8 mouse cellular contexts compared by ENCODE assay signal in genomic region chr19:4303640-4303995, GRCm38 (mm10). TPM values are rescaled to one million over a fixed set of nuclear protein-coding genes. Genes with fewer than 3 reads are reported as not detected.
DNase-seq lines count a peak whose midpoint lies in the region; ATAC-seq lines count a peak whose summit lies in the region.

No protein-coding gene starts in this region.

- peaks cover 65% of the 10 kb centered on the region for H3K4me1 ChIP-seq in forebrain, embryonic 15.5 days
- peaks cover 64% of the 10 kb centered on the region for H3K4me1 ChIP-seq in forebrain, embryonic 10.5 days
- peaks cover 55% of the 10 kb centered on the region for H3K4me1 ChIP-seq in lung, embryonic 15.5 days
- H3K4me1 ChIP-seq in limb, embryonic 13.5 days = peaks cover 69% of the 10 kb centered on the region
- peaks cover 67% of the 10 kb centered on the region for H3K4me1 ChIP-seq in stomach, embryonic 15.5 days
- peaks cover 17% of the 10 kb centered on the region for H3K4me1 ChIP-seq in forebrain, embryonic 11.5 days (replicated peaks; ENCODE audit: control insufficient read depth, insufficient read depth, low read length)

- WGBS in forebrain, embryonic 15.5 days = 83% methylated on average over 5 of the region's 5 CpGs
- WGBS in forebrain, embryonic 10.5 days = 91% methylated on average over 5 of the region's 5 CpGs
- 93% methylated on average over 5 of the region's 5 CpGs for WGBS in lung, embryonic 15.5 days
- 95% methylated on average over 5 of the region's 5 CpGs for WGBS in limb, embryonic 13.5 days
- WGBS in stomach, embryonic 15.5 days = 88% methylated on average over 5 of the region's 5 CpGs
- whole genome bisulfite sequencing in forebrain, embryonic 11.5 days = 95% methylated on average over 5 of the region's 5 CpGs

- H3K9me3 ChIP-seq in forebrain, embryonic 15.5 days = no peaks in the 10 kb centered on the region
- H3K9me3 ChIP-seq in forebrain, embryonic 10.5 days = no peaks in the 10 kb centered on the region
- H3K9me3 ChIP-seq in lung, embryonic 15.5 days = no peaks in the 10 kb centered on the region
- H3K9me3 ChIP-seq in limb, embryonic 13.5 days = no peaks in the 10 kb centered on the region
- H3K9me3 ChIP-seq in stomach, embryonic 15.5 days = no peaks in the 10 kb centered on the region
- no peaks in the 10 kb centered on the region for H3K9me3 ChIP-seq in forebrain, embryonic 11.5 days (ENCODE audit: control insufficient read depth, low read length)

- 0 out of 2 replicates have a peak overlapping the region, but pooled peaks have one; percentile 3 for H3K4me2 ChIP-seq in forebrain, embryonic 15.5 days (replicated peaks)
- H3K4me2 ChIP-seq in lung, embryonic 15.5 days = peak overlapping the region; percentile 40; the same call in 1 of the 2 replicates
- H3K4me2 ChIP-seq in limb, embryonic 13.5 days (replicated peaks) = peak overlapping the region; percentile 90
- peak overlapping the region; percentile 71 for H3K4me2 ChIP-seq in stomach, embryonic 15.5 days
- H3K4me2 ChIP-seq in forebrain, embryonic 11.5 days (ENCODE audit: low read depth, low read length, severe bottlenecking) = no peak overlapping the region

- no peaks in the 10 kb centered on the region for H3K36me3 ChIP-seq in forebrain, embryonic 15.5 days
- H3K36me3 ChIP-seq in forebrain, embryonic 10.5 days (replicated peaks) = no peaks in the 10 kb centered on the region; the same call in 1 of the 2 replicates
- no peaks in the 10 kb centered on the region for H3K36me3 ChIP-seq in lung, embryonic 15.5 days
- no peaks in the 10 kb centered on the region for H3K36me3 ChIP-seq in limb, embryonic 13.5 days
- no peaks in the 10 kb centered on the region for H3K36me3 ChIP-seq in stomach, embryonic 15.5 days
- H3K36me3 ChIP-seq in forebrain, embryonic 11.5 days (ENCODE audit: control insufficient read depth, insufficient read depth, low read length) = no peaks in the 10 kb centered on the region

- H3K27me3 ChIP-seq in forebrain, embryonic 15.5 days = no peaks in the 10 kb centered on the region
- no peaks in the 10 kb centered on the region for H3K27me3 ChIP-seq in forebrain, embryonic 10.5 days (ENCODE audit: poor library complexity, severe bottlenecking)
- no peaks in the 10 kb centered on the region for H3K27me3 ChIP-seq in lung, embryonic 15.5 days
- no peaks in the 10 kb centered on the region for H3K27me3 ChIP-seq in limb, embryonic 13.5 days
- H3K27me3 ChIP-seq in stomach, embryonic 15.5 days (replicated peaks) = no peaks in the 10 kb centered on the region
- no peaks in the 10 kb centered on the region for H3K27me3 ChIP-seq in forebrain, embryonic 11.5 days (ENCODE audit: control insufficient read depth, insufficient read depth, low read length)

- no peak for ATAC-seq in forebrain, embryonic 15.5 days (replicated peaks)
- no peak for ATAC-seq in lung, embryonic 15.5 days (ENCODE audit: borderline replicate concordance, extremely low read depth, low FRiP score, low TSS enrichment)
- no peak for ATAC-seq in limb, embryonic 13.5 days (ENCODE audit: low FRiP score, low read depth)
- no peak for ATAC-seq in stomach, embryonic 15.5 days (ENCODE audit: insufficient read depth, low FRiP score, low read depth)
- no peak for ATAC-seq in forebrain, embryonic 11.5 days (replicated peaks; ENCODE audit: low FRiP score)

- peak overlapping the region; percentile 27; the same call in 1 of the 2 replicates for H3K27ac ChIP-seq in forebrain, embryonic 15.5 days (replicated peaks)
- no peak overlapping the region for H3K27ac ChIP-seq in forebrain, embryonic 10.5 days
- H3K27ac ChIP-seq in lung, embryonic 15.5 days = no peak overlapping the region
- H3K27ac ChIP-seq in limb, embryonic 13.5 days = no peak overlapping the region; the same call in 1 of the 2 replicates
- H3K27ac ChIP-seq in stomach, embryonic 15.5 days = 0 out of 2 replicates have a peak overlapping the region, but pooled peaks have one; percentile 86
- no peak overlapping the region for H3K27ac ChIP-seq in forebrain, embryonic 11.5 days (ENCODE audit: low read depth, low read length)

- DNase-seq in forebrain, embryonic 10.5 days (ENCODE audit: extremely low spot score, low spot score) = no peak
- no peak for DNase-seq in lung, postnatal 36 days
- no peak for DNase-seq in gastrocnemius, adult 8-10 months (ENCODE audit: low spot score in 2 of 2)
- DNase-seq in forebrain, embryonic 11.5 days (ENCODE audit: low spot score) = no peak

- no peak overlapping the region for H3K4me3 ChIP-seq in forebrain, embryonic 15.5 days
- no peak overlapping the region for H3K4me3 ChIP-seq in forebrain, embryonic 10.5 days
- 0 out of 2 replicates have a peak overlapping the region, but pooled peaks have one; percentile 98 for H3K4me3 ChIP-seq in lung, embryonic 15.5 days
- no peak overlapping the region for H3K4me3 ChIP-seq in limb, embryonic 13.5 days
- 0 out of 2 replicates have a peak overlapping the region, but pooled peaks have one; percentile 0 for H3K4me3 ChIP-seq in stomach, embryonic 15.5 days (replicated peaks)
- no peak overlapping the region for H3K4me3 ChIP-seq in forebrain, embryonic 11.5 days (ENCODE audit: low read depth, low read length)

- no peak overlapping the region for H3K9ac ChIP-seq in forebrain, embryonic 15.5 days (replicated peaks)
- no peak overlapping the region for H3K9ac ChIP-seq in lung, embryonic 15.5 days
- H3K9ac ChIP-seq in limb, embryonic 13.5 days = no peak overlapping the region
- H3K9ac ChIP-seq in stomach, embryonic 15.5 days = no peak overlapping the region
- H3K9ac ChIP-seq in forebrain, embryonic 11.5 days (ENCODE audit: low read length) = no peak overlapping the region

RNA-seq across cellular contexts. Expression of gene Grk2, which starts 2.4 kb away (rescaled TPM):
- polyA plus RNA-seq in forebrain, embryonic 15.5 days (2015; fragmentation: Nextera tagmentation; extraction: Ambion mirVana) = 20.5 and 24.9 TPM in 2 replicates
- polyA plus RNA-seq in forebrain, embryonic 10.5 days (2016; fragmentation: Nextera tagmentation; extraction: Ambion mirVana) = 13.6 and 15.0 TPM in 2 replicates
- 16.2 and 16.7 TPM in 2 replicates for polyA plus RNA-seq in lung, embryonic 15.5 days (2015; fragmentation: Nextera tagmentation; extraction: Ambion mirVana)
- polyA plus RNA-seq in limb, embryonic 13.5 days (2015; fragmentation: Nextera tagmentation; extraction: Ambion mirVana) = 16.5 and 18.5 TPM in 2 replicates
- polyA plus RNA-seq in stomach, embryonic 15.5 days (2015; fragmentation: Nextera tagmentation; extraction: Ambion mirVana) = 18.5 and 18.7 TPM in 2 replicates
- 10 to 100 TPM; 55.7 to 65.2 (median 62.1) TPM for total RNA-seq in gastrocnemius, adult 8-10 months (2022)
- 18.1 and 19.7 TPM in 2 replicates for polyA plus RNA-seq in forebrain, embryonic 11.5 days (2014; fragmentation: Nextera tagmentation; extraction: Ambion mirVana)

RNA-seq across cellular contexts. Expression of gene Ankrd13d, which starts 20.7 kb away (rescaled TPM):
- 25.1 and 26.2 TPM in 2 replicates for polyA plus RNA-seq in forebrain, embryonic 15.5 days (2015; fragmentation: Nextera tagmentation; extraction: Ambion mirVana)
- 7.9 and 9.2 TPM in 2 replicates for polyA plus RNA-seq in forebrain, embryonic 10.5 days (2016; fragmentation: Nextera tagmentation; extraction: Ambion mirVana)
- 3.3 and 4.2 TPM in 2 replicates for polyA plus RNA-seq in lung, embryonic 15.5 days (2015; fragmentation: Nextera tagmentation; extraction: Ambion mirVana)
- polyA plus RNA-seq in limb, embryonic 13.5 days (2015; fragmentation: Nextera tagmentation; extraction: Ambion mirVana) = 13.6 and 14.7 TPM in 2 replicates
- 9.5 TPM in 2 replicates for polyA plus RNA-seq in stomach, embryonic 15.5 days (2015; fragmentation: Nextera tagmentation; extraction: Ambion mirVana)
- total RNA-seq in gastrocnemius, adult 8-10 months (2022) = under 1 TPM in 1 of 4 experiments, not detected in 3; 0.63 TPM
- 9.5 and 12.1 TPM in 2 replicates for polyA plus RNA-seq in forebrain, embryonic 11.5 days (2014; fragmentation: Nextera tagmentation; extraction: Ambion mirVana)

RNA-seq across cellular contexts. Expression of gene Ssh3, which starts 34.6 kb away (rescaled TPM):
- polyA plus RNA-seq in forebrain, embryonic 15.5 days (2015; fragmentation: Nextera tagmentation; extraction: Ambion mirVana) = 5.2 and 6.7 TPM in 2 replicates
- 3.1 and 3.6 TPM in 2 replicates for polyA plus RNA-seq in forebrain, embryonic 10.5 days (2016; fragmentation: Nextera tagmentation; extraction: Ambion mirVana)
- 15.2 and 16.9 TPM in 2 replicates for polyA plus RNA-seq in lung, embryonic 15.5 days (2015; fragmentation: Nextera tagmentation; extraction: Ambion mirVana)
- polyA plus RNA-seq in limb, embryonic 13.5 days (2015; fragmentation: Nextera tagmentation; extraction: Ambion mirVana) = 15.7 and 16.0 TPM in 2 replicates
- polyA plus RNA-seq in stomach, embryonic 15.5 days (2015; fragmentation: Nextera tagmentation; extraction: Ambion mirVana) = 27.6 and 32.6 TPM in 2 replicates
- total RNA-seq in gastrocnemius, adult 8-10 months (2022) = 1 to 10 TPM; 2.3 to 5.8 (median 2.9) TPM
- polyA plus RNA-seq in forebrain, embryonic 11.5 days (2014; fragmentation: Nextera tagmentation; extraction: Ambion mirVana) = 3.3 and 4.2 TPM in 2 replicates

Comparison
In these comparisons a context has a peak if more than half of its experiments do, and no peak if none do; other contexts are left out.
1. H3K27ac ChIP-seq: peak in forebrain, embryonic 15.5 days (single experiment) and stomach, embryonic 15.5 days (single experiment); none in forebrain, embryonic 10.5 days (single experiment), lung, embryonic 15.5 days (single experiment), limb, embryonic 13.5 days (single experiment) and forebrain, embryonic 11.5 days (single experiment).
2. H3K4me3 ChIP-seq: peak in lung, embryonic 15.5 days (single experiment) and stomach, embryonic 15.5 days (single experiment); none in forebrain, embryonic 15.5 days (single experiment), forebrain, embryonic 10.5 days (single experiment), limb, embryonic 13.5 days (single experiment) and forebrain, embryonic 11.5 days (single experiment).